Mouse (Mus musculus) layer of hippocampus, adult 18-20 months (tissue): Measurements from ENCODE around the gene A4galt. TPM values are rescaled to one million over a fixed set of nuclear protein-coding genes. Genes with fewer than 3 reads are reported as not detected.
A peak's percentile ranks its signal among the peaks of the same experiment; 100 is the strongest.
"Not testable (repeated sequence)": the region's sequence is repeated elsewhere in the genome, so short reads cannot be mapped to it uniquely, and the experiment has no call there.

Experiments
- DNase-seq, 2 experiments: peaks; one replicate each; pipeline ENCODE4 v3.0.0; 2022; ENCODE audit warnings: low spot score in 2 of 2
- total RNA-seq, 2 experiments: library from RNA; stranded (reverse); gene quantifications; 2 replicates each; pipeline ENCODE4 v1.2.3; 2021

A4galt gene
- total RNA-seq, 2 experiments from 2014 or later = 3.0 to 3.5 TPM

DNA sequence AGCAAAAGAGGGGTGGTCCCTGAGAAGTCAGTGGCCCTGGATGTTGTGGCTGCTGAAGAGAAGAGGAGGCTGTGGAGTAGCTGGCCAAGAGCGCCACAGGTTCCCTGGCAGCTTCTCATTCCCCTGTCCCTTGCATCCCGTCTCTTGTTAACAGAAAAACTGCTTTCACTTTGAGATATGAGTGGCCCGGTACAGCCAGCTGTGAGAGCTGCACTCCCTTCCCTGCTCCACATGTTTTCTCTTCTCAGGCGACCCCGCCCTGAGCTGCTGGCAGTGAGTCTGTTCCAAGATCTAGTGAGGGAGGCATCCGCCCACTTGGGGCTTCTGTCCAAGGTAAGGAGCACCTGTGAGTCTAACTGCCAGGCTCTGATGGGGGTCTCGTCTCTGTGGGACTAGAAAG lies 16.9 kb upstream of the A4galt start:
- not testable (repeated sequence) for DNase-seq

DNA sequence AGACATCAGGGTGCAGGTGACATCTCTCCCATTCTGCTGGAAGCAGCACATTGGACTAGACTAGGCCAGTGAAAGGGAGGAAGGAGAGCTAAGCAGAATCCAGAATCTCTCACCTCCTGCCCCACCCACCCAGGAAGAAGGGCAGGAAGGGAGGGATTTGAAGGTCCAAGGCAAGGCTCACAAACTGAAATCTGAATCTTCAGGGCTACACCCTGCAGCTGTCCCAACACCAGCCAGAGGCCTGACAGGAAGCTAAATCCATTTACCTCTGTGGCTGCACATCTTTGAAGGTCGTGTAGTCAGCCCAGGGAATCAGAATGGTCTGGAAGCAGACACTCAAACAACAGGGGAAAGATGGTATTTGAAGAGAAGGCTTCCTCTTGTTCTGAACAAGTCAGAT lies 13.7 kb upstream of the A4galt start:
- DNase-seq = no peak

DNA sequence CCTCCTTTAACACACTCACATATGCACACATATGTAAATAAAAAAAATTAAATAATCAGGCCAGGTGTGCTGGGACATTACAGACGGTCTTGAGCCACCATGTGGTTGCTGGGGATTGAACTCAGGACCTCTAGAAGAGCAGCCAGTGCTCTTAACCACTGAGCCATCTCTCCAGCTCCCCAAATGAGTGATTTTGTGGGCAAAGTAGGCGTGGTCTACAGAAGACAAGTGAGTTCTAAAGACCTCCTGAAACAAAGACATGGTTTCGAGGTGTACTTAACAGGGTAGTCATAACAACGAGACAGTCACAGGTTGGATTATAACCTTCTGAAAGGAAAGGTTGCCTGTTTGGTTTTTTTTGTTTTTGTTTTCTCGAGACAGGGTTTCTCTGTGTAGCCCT lies 11.8 kb upstream of the A4galt start:
- no peak for DNase-seq

DNA sequence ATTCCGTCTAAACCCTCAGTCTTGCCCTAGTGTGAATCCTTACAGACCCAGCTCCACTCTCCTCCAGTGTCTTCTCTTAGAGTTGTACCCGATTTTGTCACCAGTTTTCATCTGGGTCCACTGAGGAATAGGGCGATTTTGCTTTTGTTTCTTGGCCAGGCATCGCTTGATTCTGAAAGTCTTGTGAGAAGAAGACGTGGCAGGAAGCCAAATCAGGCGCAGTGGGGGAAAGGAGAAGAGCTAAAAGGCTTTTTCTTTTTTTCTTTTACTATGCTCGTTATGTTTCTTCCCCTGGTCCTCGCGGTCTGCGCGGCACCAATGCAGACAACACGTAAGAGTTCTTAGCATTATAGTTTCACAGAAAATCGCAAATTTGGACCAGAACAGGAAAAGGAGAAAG lies 6.3 kb upstream of the A4galt start:
- DNase-seq = no peak

DNA sequence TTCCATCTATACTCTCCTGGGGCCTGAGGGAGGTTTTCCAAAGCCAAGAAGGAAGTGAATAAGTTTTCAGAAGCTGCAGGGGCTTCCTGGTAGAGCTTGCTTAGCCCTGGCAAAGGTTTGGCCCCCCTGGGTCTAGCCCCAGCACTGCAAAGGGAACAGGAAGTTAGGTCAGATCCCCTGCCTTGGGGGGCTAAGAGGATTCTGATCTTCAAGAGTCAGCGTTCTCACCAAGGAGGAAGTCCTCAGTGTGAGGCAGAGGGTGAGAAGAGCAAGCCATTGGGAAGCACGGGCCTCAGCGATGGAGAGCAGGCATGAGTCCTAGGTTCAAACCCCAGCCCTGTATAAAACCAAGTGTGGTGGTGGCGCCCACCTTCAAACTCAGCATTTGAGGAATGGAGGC lies 4.9 kb upstream of the A4galt start:
- no peak for DNase-seq

DNA sequence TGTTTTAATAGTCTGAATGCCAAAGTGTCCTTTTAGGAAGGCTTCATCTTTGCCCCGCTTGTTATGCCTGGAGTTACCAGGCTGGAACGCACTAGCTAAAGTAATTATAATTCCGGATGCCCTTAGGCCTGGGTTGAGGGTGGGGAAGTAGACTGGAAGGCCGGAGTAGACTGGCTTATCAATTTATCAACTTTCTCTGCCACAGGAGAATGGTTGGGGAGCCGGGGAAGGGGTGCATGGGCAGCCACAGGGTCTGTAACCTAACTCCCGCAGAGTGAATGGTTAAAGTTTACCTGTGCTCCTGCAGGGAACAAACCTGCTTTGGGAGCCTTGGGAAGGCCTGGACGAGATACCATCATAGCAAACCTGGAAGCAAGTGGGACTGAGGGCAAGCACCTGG lies 4.4 kb upstream of the A4galt start:
- DNase-seq = no peak

DNA sequence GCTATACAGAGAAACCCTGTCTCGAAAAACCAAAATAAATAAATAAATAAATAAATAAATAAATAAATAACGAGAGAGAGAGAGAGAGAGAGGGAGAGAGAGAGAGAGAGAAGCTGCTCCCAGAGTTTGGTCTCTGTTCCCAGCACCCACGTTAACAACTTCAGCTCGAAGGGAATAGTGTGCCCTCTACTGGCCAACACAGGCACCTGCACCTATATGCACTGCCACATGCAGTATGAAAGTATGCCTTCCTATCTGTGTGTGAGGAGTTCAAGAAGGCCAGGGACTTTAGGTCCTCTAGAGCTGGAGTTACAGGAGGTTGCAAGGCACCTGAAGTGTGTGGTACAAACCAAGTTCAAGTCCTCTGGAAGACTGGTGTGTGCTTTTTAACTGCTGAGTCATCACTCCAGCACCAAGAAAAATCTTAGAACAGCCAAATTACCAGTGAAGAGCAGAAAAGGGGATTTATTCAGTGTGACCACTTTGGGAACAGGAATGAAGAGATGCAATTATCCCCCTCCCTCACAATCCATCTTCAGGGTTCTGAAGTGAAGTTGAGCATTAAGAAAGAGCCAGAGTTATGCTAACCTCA lies 3.7 kb upstream of the A4galt start:
- DNase-seq = no peak

DNA sequence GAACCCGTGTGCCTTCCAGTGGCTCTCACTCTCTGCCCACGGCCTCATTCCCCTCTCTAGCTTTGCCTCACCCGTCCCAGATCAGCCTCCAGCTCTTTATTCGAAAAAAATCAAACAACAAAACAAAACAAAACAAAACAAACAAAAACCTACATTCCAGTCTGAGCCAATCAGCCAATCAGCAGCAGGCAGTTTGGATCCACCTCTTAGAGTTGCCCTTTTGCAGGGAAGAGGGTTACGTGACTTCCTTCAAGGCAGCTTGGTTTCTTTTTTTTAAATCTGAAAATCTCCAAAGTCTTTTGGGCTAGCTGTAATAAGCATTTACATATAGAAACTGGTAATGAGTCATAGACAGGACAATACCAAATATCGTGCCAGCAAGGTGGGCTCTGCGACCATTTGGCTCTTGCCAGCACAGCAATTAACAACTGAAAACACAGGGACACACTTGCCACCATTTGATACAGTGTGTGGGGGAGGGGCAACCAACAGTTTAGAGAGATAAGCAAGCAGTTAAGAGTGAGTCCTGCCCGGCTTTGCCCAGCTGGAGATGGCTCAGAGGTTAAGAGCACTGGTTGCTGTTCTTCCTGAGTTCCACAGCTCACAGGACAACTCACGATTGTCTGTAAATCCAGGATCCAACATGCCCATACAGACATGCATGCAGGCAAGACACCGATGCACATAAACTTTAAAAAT lies 2.9 kb upstream of the A4galt start:
- DNase-seq = no peak

DNA sequence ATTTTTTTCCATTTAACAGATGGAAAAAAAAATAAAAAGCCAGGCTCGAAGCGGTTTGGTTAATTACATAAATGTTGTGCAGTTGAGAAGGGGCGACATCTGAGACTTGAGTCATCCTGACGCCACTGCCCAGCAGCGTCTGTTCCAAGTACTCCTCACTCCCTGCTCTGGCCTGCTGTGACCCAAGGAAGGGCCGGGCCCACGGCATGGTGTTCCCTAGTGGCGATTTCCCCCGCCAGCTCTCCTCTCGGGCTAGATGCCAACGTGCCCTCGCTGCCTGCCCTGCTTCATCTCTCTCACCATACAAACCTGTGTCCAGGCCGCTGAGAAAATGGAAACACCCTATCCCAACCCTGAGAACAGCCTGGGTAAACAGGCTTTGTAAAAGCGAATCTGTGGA lies 486 bp upstream of the A4galt start:
- DNase-seq = no peak

DNA sequence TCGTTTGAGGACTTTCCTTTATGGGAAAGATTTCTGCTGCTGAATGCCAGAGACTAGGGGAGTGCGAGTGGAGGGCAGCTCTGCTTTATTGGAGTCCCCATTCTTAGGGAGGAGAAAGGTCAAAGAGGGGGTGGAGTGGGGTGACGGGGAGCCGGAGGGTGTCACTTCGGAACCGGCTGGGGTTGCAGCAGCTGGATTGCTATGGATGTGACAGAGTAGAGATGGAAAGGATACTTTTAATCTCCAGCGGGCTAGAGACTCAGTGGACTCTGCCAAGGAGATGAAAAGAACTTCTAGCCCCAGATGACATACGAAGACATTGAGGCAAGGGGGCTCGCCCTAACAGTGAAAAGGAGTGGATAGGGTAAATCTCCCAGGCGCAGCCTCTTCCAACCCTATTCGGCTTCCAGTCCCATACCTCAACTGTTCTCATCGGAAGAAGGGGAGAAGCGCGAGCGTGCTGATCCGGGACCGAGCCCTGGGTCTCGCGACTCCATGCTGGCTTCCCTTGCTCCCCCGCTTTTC lies 861 bp downstream of the A4galt start:
- no peak for DNase-seq

DNA sequence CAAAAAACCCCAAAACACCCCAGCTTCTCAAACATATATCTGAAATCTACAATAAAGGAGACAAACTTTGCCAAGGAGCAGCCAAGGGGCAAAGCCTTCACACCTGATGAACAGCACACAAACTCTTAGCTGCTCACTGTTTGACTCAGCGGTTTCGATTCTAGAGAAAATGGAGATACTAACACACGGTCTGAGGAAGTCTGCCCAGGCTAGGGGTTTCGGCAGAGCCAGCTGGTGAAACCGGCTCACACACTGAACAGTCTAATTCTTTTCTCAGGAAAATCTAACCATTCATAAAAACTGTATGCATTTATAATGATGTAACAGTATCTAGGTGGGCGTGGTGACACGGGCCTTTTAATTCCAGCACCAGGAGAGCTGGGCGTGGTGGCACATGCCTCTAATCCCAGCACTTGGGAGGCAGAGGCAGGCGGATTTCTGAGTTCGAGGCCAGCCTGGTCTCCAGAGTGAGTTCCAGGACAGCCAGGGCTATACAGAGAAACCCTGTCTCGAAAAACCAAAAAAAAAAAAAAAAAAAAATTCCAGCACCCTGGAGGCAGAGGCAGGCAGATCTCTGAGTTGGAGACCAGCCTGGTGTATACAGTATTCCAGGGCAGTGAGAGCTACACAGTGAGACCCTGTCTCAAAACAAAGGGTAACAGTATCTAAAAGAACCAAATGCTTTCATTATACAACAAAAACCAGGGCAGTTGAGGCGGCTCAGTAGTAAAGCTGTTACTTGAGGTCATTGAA lies 1.9 kb downstream of the A4galt start:
- no peak for DNase-seq

DNA sequence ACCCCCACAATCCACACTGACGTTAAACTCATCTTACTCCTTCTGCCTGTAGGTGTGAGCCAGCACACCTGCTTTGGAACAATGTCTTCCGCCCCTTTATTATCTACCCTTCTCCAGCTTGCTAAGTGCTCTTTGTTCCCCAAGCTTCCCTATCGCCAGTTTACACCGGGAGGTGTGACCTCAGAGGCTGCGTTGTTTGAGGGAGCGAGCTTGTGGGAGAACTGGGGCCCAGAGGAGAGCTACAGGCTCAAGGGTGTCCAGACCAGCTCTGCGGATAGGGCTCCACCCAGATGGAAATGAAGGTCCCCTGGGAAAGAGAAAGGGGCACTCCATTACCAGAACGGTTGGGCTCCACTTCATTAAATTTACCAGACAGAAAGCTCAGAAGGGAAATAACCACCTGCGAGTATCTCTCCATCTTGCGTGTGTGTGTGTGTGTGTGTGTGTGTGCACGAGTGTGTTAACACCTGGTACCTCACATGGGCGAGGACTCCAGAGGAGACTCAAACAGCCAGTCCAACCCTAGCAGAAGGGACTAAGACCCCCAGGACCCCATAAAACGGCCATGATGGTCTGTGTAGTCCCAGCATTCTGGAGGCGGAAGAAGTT lies 3.2 kb downstream of the A4galt start:
- DNase-seq = no peak

DNA sequence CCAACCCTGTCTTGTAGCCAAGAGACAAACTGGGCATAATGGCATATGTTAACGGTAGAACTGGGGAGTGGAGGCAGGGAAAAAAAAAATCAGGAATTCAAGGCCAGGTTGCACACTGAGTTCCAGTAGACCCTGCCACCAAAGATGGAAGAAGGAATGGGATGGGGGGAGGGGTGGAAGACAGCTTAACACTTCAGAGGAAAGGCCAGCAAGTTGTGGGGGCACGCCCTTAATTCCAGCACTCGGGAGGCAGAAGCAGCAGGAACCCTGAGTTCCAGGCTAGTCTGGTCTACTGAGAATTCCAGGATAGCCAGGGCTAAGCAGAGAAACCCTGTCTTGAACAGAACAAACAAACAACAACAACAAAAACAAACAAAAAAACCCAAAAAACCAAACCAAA lies 7.2 kb downstream of the A4galt start:
- DNase-seq = no peak

DNA sequence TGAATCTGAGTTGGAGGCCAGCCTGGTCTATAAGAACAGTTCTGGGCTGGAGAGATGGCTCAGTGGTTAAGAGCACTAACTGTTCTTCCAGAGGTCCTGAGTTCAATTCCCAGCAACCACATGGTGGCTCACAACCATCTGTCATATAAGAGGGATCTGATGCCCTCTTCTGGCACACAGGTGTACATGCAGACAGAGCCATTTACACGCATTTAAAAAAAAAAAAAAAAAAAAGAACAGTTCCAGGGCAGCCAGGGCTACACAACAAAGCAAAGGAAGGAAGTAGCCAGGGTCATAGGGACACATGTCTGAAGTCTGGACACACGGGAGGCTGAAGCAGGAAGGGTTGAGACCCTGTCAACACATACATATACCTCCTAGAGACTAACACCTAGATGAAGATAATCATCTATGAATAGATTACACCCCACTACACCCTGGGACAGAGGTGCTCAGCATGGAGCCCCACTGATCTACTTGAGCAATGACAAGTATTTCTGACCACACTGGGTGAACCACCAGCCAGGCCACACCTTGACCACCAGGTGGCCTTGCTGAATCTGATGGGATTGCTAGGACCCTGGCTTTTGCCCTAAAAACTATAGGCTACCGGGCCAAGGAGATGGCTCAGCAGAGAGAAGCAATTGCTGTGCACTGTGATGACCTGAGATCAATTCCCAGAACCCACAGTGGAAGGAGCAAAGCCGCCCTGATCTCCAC lies 9.5 kb downstream of the A4galt start:
- no peak for DNase-seq

DNA sequence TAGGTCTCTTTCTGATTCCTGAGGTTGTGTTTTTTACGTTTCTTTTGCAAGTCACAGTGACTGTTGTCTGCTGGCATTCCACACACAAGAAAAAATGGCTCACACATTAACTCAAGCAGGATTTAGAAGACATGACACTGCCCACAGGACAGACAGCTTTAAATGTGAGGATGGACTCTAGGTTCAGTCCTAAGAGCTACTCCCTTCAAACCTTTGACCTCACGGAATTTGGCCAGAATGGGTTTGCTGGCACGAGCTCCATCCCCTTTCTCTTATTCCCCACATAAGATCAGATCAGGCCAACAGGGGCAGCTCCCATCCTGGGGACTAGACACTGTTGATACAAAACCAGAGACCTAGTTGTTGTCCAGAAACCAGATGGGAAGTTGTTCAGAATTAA lies 10.1 kb downstream of the A4galt start:
- no peak for DNase-seq

DNA sequence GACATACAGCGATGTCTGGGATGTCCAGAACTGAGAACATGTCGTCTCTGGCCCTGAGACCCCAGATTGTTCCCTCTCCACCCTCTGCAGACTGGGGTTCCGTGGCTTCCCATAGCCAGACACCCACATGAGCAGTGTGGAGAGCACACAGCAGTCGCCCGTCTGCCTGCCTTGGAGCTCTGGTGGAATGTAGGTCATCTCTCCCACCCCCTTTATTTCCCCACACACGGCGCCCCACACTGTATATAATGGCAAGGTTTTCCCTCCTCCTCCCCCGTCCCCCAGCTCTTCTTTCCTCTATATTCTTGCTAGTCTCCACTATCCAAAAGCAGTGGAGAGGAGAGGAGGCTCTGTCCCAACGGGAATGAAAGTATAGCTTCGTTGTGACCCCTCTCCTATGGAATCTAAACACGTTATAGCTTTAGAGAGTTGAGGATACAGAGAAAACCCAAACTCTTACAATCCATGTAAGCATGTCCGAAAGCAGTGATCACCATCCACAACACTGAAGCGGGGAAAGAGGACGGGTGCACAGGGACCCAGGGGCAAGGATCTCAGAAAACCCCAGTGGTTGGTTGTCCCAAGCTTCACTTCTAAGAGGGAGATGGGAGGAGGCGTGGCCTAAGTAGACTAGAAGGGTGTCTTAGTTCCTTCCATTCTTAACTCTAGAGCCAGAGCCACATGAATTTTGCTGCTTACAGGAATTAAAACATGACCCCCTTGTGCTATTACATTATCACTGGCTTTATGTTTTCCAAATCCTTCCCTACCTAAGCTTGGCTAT lies 13.9 kb downstream of the A4galt start:
- no peak for DNase-seq

DNA sequence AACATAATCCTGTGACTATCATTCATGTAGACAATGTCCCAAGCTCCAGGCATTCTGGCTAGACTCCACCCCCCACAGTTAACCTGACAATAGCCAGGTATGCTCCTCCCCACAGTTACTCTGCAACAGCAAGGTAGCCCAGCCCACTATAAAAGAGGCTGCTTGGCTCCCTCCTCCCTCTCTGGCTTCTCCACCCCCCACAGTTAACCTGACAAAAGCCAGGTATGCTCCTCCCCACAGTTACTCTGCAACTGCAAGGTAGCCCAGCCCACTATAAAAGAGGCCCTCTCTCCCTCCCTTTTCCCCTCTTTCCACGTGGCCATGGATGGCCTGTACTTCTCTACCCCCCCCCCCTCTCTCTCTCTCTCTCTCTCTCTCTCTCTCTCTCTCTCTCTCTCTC lies 14.8 kb downstream of the A4galt start:
- DNase-seq = no peak

DNA sequence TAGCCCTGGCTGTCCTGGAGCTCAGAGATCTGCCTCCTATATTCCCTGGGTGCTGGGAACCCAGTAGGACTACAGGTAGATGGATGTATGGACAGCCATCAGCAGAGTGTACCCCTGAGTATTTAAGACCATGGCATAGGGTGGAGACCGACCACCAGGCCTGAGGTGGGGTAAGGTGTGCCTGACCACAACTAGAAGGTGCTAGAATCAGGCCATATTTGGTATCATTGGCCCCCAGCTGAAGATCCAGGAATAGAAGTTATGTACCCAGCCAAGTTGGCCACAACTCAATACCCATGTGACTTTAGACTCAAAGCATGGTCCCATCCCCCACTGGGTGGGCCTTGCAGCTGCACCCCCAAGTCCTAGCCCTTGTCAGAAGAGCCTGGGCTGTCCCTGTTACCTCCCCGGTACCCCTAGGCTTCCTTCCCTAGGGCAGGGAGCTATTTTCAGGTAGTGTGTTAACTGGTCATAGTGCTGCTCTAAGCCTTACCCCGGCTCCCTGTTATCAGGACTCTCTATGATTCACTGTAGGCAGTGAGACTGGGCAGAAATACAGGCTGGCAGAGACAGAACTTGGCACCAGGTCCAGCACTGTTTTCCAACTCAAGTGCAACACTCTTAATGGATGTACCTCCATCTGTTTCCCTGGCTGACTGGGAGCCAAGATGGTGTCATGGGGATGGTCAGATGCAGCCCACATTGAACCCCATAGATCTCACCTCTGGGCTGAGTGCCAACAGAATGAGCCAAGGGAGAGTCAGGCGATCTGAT lies 18.2 kb downstream of the A4galt start:
- peak; percentile 35 to 57 for DNase-seq

DNA sequence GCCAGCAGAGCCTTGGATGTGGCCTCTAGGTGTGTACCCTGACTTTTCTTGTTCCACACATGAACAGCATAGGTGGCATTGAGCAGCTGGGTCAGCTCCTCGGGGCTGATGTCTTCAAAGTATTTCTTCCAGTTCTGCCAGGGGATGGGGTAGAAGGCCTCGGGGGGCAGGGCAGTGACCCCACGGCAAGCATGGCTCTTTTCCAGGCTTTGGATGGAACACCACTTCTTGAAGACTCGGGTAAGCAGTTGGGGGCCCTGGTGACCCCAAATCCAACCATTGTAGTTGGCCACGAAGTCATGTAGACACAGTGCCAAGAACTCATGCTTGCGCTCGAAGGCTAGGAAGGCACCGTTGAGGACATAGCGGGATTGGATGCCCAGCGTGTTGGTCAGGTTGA lies 24.0 kb downstream of the A4galt start:
- DNase-seq = no peak

DNA sequence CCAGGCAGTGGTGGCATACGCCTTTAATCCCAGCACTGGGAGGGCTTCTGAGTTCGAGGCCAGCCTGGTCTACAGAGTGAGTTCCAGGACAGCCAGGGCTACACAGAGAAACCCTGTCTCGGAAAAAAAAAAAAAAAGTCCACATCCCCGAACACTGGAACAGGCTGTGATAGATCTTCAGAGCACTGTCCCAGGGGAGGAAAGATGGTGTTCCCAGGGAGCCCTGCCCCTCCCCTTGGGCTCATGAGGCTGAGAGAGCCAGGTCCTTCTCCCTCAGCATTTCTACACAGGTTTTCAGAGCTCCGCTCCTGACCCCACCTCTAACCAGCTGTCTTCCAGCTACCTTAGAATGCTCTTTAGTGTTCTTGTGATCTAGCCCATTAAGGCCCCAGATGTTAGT lies 24.7 kb downstream of the A4galt start:
- no peak for DNase-seq
